Mouse (Mus musculus): Measurements from ENCODE around the gene Arpc3. TPM values are rescaled to one million over a fixed set of nuclear protein-coding genes. Genes with fewer than 3 reads are reported as not detected.
"Not testable (repeated sequence)": the region's sequence is repeated elsewhere in the genome, so short reads cannot be mapped to it uniquely, and the experiment has no call there.

Arpc3 gene
- polyA plus RNA-seq, 1 experiment from 2014 or later: 154 TPM

GRCm38 (mm10) chr5:122448869-122449268 is 57.2 kb downstream of the Arpc3 start:
- no peak for ATAC-seq (ENCODE audit: low FRiP score, low TSS enrichment)
- H3K27ac ChIP-seq (ENCODE audit: low read length): no peak overlapping the region
- H3K4me3 ChIP-seq (ENCODE audit: low read length): no peak overlapping the region
- 76% methylated on average over 5 of the region's 5 CpGs for WGBS
- peaks cover 43% of the 10 kb centered on the region for H3K36me3 ChIP-seq (ENCODE audit: insufficient read depth, low read length)
- no peak overlapping the region for H3K9ac ChIP-seq (replicated peaks; ENCODE audit: low read length)
- H3K4me2 ChIP-seq (replicated peaks; ENCODE audit: low read depth, low read length): no peak overlapping the region
- H3K9me3 ChIP-seq (ENCODE audit: low read length): no peaks in the 10 kb centered on the region
- H3K27me3 ChIP-seq (ENCODE audit: insufficient read depth, low read length): no peaks in the 10 kb centered on the region
- no peaks in the 10 kb centered on the region for H3K4me1 ChIP-seq (ENCODE audit: insufficient read depth, low read length)

GRCm38 (mm10) chr5:122449946-122450345 is 58.3 kb downstream of the Arpc3 start:
- 58% methylated on average over 7 of the region's 7 CpGs for WGBS
- peaks cover 43% of the 10 kb centered on the region for H3K36me3 ChIP-seq (ENCODE audit: insufficient read depth, low read length)
- no peak overlapping the region for H3K4me3 ChIP-seq (ENCODE audit: low read length)
- no peaks in the 10 kb centered on the region for H3K9me3 ChIP-seq (ENCODE audit: low read length)
- no peak for ATAC-seq (ENCODE audit: low FRiP score, low TSS enrichment)
- H3K4me2 ChIP-seq (replicated peaks; ENCODE audit: low read depth, low read length): no peak overlapping the region
- H3K9ac ChIP-seq (replicated peaks; ENCODE audit: low read length): no peak overlapping the region
- no peaks in the 10 kb centered on the region for H3K4me1 ChIP-seq (ENCODE audit: insufficient read depth, low read length)
- no peak overlapping the region for H3K27ac ChIP-seq (ENCODE audit: low read length)
- H3K27me3 ChIP-seq (ENCODE audit: insufficient read depth, low read length): no peaks in the 10 kb centered on the region

- no peak for ATAC-seq (ENCODE audit: low FRiP score, low TSS enrichment)
- no peak overlapping the region for H3K4me3 ChIP-seq (ENCODE audit: low read length)
- no peak overlapping the region for H3K4me2 ChIP-seq (replicated peaks; ENCODE audit: low read depth, low read length)
- peaks cover 43% of the 10 kb centered on the region for H3K36me3 ChIP-seq (ENCODE audit: insufficient read depth, low read length)
- H3K9me3 ChIP-seq (ENCODE audit: low read length): no peaks in the 10 kb centered on the region
- H3K9ac ChIP-seq (replicated peaks; ENCODE audit: low read length): no peak overlapping the region
- WGBS: 69% methylated on average over 5 of the region's 5 CpGs
- H3K4me1 ChIP-seq (ENCODE audit: insufficient read depth, low read length): no peaks in the 10 kb centered on the region
- H3K27me3 ChIP-seq (ENCODE audit: insufficient read depth, low read length): no peaks in the 10 kb centered on the region
- H3K27ac ChIP-seq (ENCODE audit: low read length): no peak overlapping the region
These were observed 59.2 kb downstream of the Arpc3 start for GRCm38 (mm10) chr5:122450913-122451317.

- Histone ChIP-seq H3K4me1 (ENCODE audit: insufficient read depth, low read length) (no peaks in the 10 kb centered on the region), H3K27me3 (ENCODE audit: insufficient read depth, low read length) (no peaks in the 10 kb centered on the region), H3K9ac (replicated peaks; ENCODE audit: low read length) (no peak overlapping the region), H3K4me3 (ENCODE audit: low read length) (no peak overlapping the region), H3K27ac (ENCODE audit: low read length) (no peak overlapping the region), H3K4me2 (replicated peaks; ENCODE audit: low read depth, low read length) (no peak overlapping the region), H3K9me3 (ENCODE audit: low read length) (no peaks in the 10 kb centered on the region), H3K36me3 (ENCODE audit: insufficient read depth, low read length) (peaks cover 40% of the 10 kb centered on the region)
- ATAC-seq (ENCODE audit: low FRiP score, low TSS enrichment): no peak
- 87% methylated on average over 5 of the region's 5 CpGs for WGBS
These were observed 59.6 kb downstream of the Arpc3 start for GRCm38 (mm10) chr5:122451324-122451723.

GRCm38 (mm10) chr5:122452194-122452593 is 60.5 kb downstream of the Arpc3 start:
- peaks cover 40% of the 10 kb centered on the region for H3K36me3 ChIP-seq (ENCODE audit: insufficient read depth, low read length)
- no peaks in the 10 kb centered on the region for H3K4me1 ChIP-seq (ENCODE audit: insufficient read depth, low read length)
- 0 out of 2 replicates have a peak overlapping the region, but pooled peaks have one; percentile 3 for H3K27ac ChIP-seq (ENCODE audit: low read length)
- no peak overlapping the region for H3K4me3 ChIP-seq (ENCODE audit: low read length)
- no peaks in the 10 kb centered on the region for H3K9me3 ChIP-seq (ENCODE audit: low read length)
- no peaks in the 10 kb centered on the region for H3K27me3 ChIP-seq (ENCODE audit: insufficient read depth, low read length)
- 69% methylated on average over 7 of the region's 7 CpGs for WGBS
- no peak overlapping the region for H3K4me2 ChIP-seq (replicated peaks; ENCODE audit: low read depth, low read length)
- H3K9ac ChIP-seq (replicated peaks; ENCODE audit: low read length): no peak overlapping the region
- ATAC-seq (ENCODE audit: low FRiP score, low TSS enrichment): no peak

- Histone ChIP-seq H3K9ac (replicated peaks; ENCODE audit: low read length) (no peak overlapping the region), H3K36me3 (ENCODE audit: insufficient read depth, low read length) (peaks cover 50% of the 10 kb centered on the region), H3K4me3 (ENCODE audit: low read length) (no peak overlapping the region), H3K4me1 (ENCODE audit: insufficient read depth, low read length) (no peaks in the 10 kb centered on the region), H3K4me2 (replicated peaks; ENCODE audit: low read depth, low read length) (no peak overlapping the region), H3K9me3 (ENCODE audit: low read length) (no peaks in the 10 kb centered on the region), H3K27me3 (ENCODE audit: insufficient read depth, low read length) (no peaks in the 10 kb centered on the region), H3K27ac (ENCODE audit: low read length) (no peak overlapping the region)
- no peak for ATAC-seq (ENCODE audit: low FRiP score, low TSS enrichment)
- WGBS: 80% methylated on average over 6 of the region's 6 CpGs
These were observed 61.5 kb downstream of the Arpc3 start for GRCm38 (mm10) chr5:122453188-122453587.

GRCm38 (mm10) chr5:122454442-122454841 is 62.8 kb downstream of the Arpc3 start:
- no peaks in the 10 kb centered on the region for H3K4me1 ChIP-seq (ENCODE audit: insufficient read depth, low read length)
- no peaks in the 10 kb centered on the region for H3K27me3 ChIP-seq (ENCODE audit: insufficient read depth, low read length)
- WGBS: 96% methylated on average over 4 of the region's 4 CpGs
- H3K27ac ChIP-seq (ENCODE audit: low read length): no peak overlapping the region
- H3K4me2 ChIP-seq (replicated peaks; ENCODE audit: low read depth, low read length): no peak overlapping the region
- peaks cover 62% of the 10 kb centered on the region for H3K36me3 ChIP-seq (ENCODE audit: insufficient read depth, low read length)
- H3K4me3 ChIP-seq (ENCODE audit: low read length): no peak overlapping the region
- ATAC-seq (ENCODE audit: low FRiP score, low TSS enrichment): no peak
- H3K9ac ChIP-seq (replicated peaks; ENCODE audit: low read length): no peak overlapping the region
- H3K9me3 ChIP-seq (ENCODE audit: low read length): no peaks in the 10 kb centered on the region

- H3K9ac ChIP-seq (replicated peaks; ENCODE audit: low read length): no peak overlapping the region; the same call in 1 of the 2 replicates
- no peaks in the 10 kb centered on the region for H3K4me1 ChIP-seq (ENCODE audit: insufficient read depth, low read length)
- no peaks in the 10 kb centered on the region for H3K9me3 ChIP-seq (ENCODE audit: low read length)
- H3K36me3 ChIP-seq (ENCODE audit: insufficient read depth, low read length): peaks cover 67% of the 10 kb centered on the region
- H3K27me3 ChIP-seq (ENCODE audit: insufficient read depth, low read length): no peaks in the 10 kb centered on the region
- no peak overlapping the region for H3K4me2 ChIP-seq (replicated peaks; ENCODE audit: low read depth, low read length)
- 98% methylated on average over 3 of the region's 3 CpGs for WGBS
- peak; percentile 55; the same call in 1 of the 2 replicates for ATAC-seq (ENCODE audit: low FRiP score, low TSS enrichment)
- no peak overlapping the region for H3K4me3 ChIP-seq (ENCODE audit: low read length)
- no peak overlapping the region for H3K27ac ChIP-seq (ENCODE audit: low read length)
These were observed 63.2 kb downstream of the Arpc3 start for GRCm38 (mm10) chr5:122454883-122455282.

- no peak overlapping the region for H3K4me3 ChIP-seq (ENCODE audit: low read length)
- no peak overlapping the region for H3K4me2 ChIP-seq (replicated peaks; ENCODE audit: low read depth, low read length)
- no peaks in the 10 kb centered on the region for H3K27me3 ChIP-seq (ENCODE audit: insufficient read depth, low read length)
- H3K4me1 ChIP-seq (ENCODE audit: insufficient read depth, low read length): no peaks in the 10 kb centered on the region
- H3K9me3 ChIP-seq (ENCODE audit: low read length): no peaks in the 10 kb centered on the region
- H3K9ac ChIP-seq (replicated peaks; ENCODE audit: low read length): no peak overlapping the region
- H3K36me3 ChIP-seq (ENCODE audit: insufficient read depth, low read length): peaks cover 74% of the 10 kb centered on the region
- no peak for ATAC-seq (ENCODE audit: low FRiP score, low TSS enrichment)
- WGBS: 88% methylated on average over 3 of the region's 3 CpGs
- no peak overlapping the region for H3K27ac ChIP-seq (ENCODE audit: low read length)
These were observed 63.9 kb downstream of the Arpc3 start for GRCm38 (mm10) chr5:122455584-122455983.

GRCm38 (mm10) chr5:122457054-122457453 is 65.4 kb downstream of the Arpc3 start:
- not testable (repeated sequence) for H3K4me3 ChIP-seq (ENCODE audit: low read length); H3K9ac ChIP-seq (replicated peaks; ENCODE audit: low read length); H3K27me3 ChIP-seq (ENCODE audit: insufficient read depth, low read length); H3K9me3 ChIP-seq (ENCODE audit: low read length); H3K4me2 ChIP-seq (replicated peaks; ENCODE audit: low read depth, low read length); ATAC-seq (ENCODE audit: low FRiP score, low TSS enrichment); H3K27ac ChIP-seq (ENCODE audit: low read length); H3K4me1 ChIP-seq (ENCODE audit: insufficient read depth, low read length)
- 80% methylated on average over 9 of the region's 9 CpGs for WGBS
- peaks cover 88% of the 10 kb centered on the region for H3K36me3 ChIP-seq (ENCODE audit: insufficient read depth, low read length)

Data from kidney, embryonic 16.5 days (tissue).